Mouse (Mus musculus): Measurements from ENCODE around the gene Kpna4. TPM values are rescaled to one million over a fixed set of nuclear protein-coding genes. Genes with fewer than 3 reads are reported as not detected.
A peak's percentile ranks its signal among the peaks of the same experiment; 100 is the strongest.

Kpna4 gene
- total and polyA plus RNA-seq, 3 experiments: 19.4 to 50.5 (median 38.5) TPM

- TF ChIP-seq RCOR1 (IDR thresholded peaks at IDR 0.05; ENCODE audit: low read depth, low read length) (no peak), POLR2AphosphoS2 (IDR thresholded peaks at IDR 0.05; ENCODE audit: low read length) (no peak), SMC3 (IDR thresholded peaks at IDR 0.05; ENCODE audit: low read depth, low read length) (peak; percentile 74), POLR2AphosphoS5 (IDR thresholded peaks at IDR 0.05; ENCODE audit: borderline replicate concordance, low read depth, low read length) (no peak), EP300 (IDR thresholded peaks at IDR 0.05; ENCODE audit: low read depth in 1 of 2, low read length in 2 of 2) (no peak), E2F4 (IDR thresholded peaks at IDR 0.05; ENCODE audit: borderline replicate concordance, low read depth, low read length) (no peak), TCF12 (IDR thresholded peaks at IDR 0.05; ENCODE audit: low read depth, low read length) (no peak), CTCF (IDR thresholded peaks at IDR 0.05 in 2 of 3, conservative IDR thresholded peaks at IDR 0.05 in 1 of 3; ENCODE audit: control insufficient read depth in 1 of 3, insufficient read depth in 1 of 3, low read depth in 2 of 3, low read length in 3 of 3, poor library complexity in 1 of 3, severe bottlenecking in 1 of 3) (peak in 2 of 3 experiments; percentile 42 to 72; a peak in 3 of 6 replicates), ETS1 (IDR thresholded peaks at IDR 0.05; ENCODE audit: low read depth, low read length) (0 out of 2 replicates have a peak, but pooled peaks have one; percentile 8), SIN3A (IDR thresholded peaks at IDR 0.05; ENCODE audit: low read length) (peak; percentile 69; the same call in 1 of the 2 replicates), ZC3H11A (IDR thresholded peaks at IDR 0.05; ENCODE audit: low read depth, low read length) (peak; percentile 59; the same call in 1 of the 2 replicates), MYC (IDR thresholded peaks at IDR 0.05; ENCODE audit: low read depth, low read length) (peak; percentile 99), POLR2A (IDR thresholded peaks at IDR 0.05; ENCODE audit: control insufficient read depth in 1 of 2, insufficient read depth in 1 of 2, low read depth in 1 of 2, low read length in 2 of 2, poor library complexity in 1 of 2) (no peak), MAFK (IDR thresholded peaks at IDR 0.05; ENCODE audit: borderline replicate concordance, low read depth, low read length) (no peak), UBTF (IDR thresholded peaks at IDR 0.05; ENCODE audit: borderline replicate concordance, insufficient read depth, low read depth, low read length) (no peak)
Measured at GRCm38 (mm10) chr3:69064005-69064404, 62.9 kb downstream of the Kpna4 start (continued).

- H3K27me3 ChIP-seq (ENCODE audit: control insufficient read depth in 1 of 2, insufficient read depth in 2 of 2, low read length in 2 of 2): no peaks in the 10 kb centered on the region
- H3K79me2 ChIP-seq (ENCODE audit: control insufficient read depth, insufficient read depth, low read length, poor library complexity): no peaks in the 10 kb centered on the region
- peak; percentile 74 for DNase-seq (ENCODE audit: low read depth, low spot score)
- H3K9me3 ChIP-seq (replicated peaks; ENCODE audit: insufficient read depth, low read length): no peaks in the 10 kb centered on the region
- H3K4me1 ChIP-seq (ENCODE audit: control insufficient read depth in 1 of 2, insufficient read depth in 2 of 2, low read length in 2 of 2): peaks cover 12 to 16% of the 10 kb centered on the region in 2 experiments
- no peak overlapping the region for H3K9ac ChIP-seq (ENCODE audit: control insufficient read depth, low read depth, low read length, poor library complexity, severe bottlenecking)
- H3K4me3 ChIP-seq (ENCODE audit: control insufficient read depth in 1 of 2, insufficient read depth in 1 of 2, low read depth in 2 of 2, low read length in 2 of 2): no peak overlapping the region
- TF ChIP-seq RCOR1 (IDR thresholded peaks at IDR 0.05; ENCODE audit: low read depth, low read length) (peak; percentile 87), MAZ (IDR thresholded peaks at IDR 0.05; ENCODE audit: low read depth, low read length) (no peak), BHLHE40 (IDR thresholded peaks at IDR 0.05; ENCODE audit: borderline replicate concordance, low read depth, low read length) (peak; percentile 57; the same call in 1 of the 2 replicates), ZNF384 (IDR thresholded peaks at IDR 0.05; ENCODE audit: low read depth, low read length) (no peak), USF2 (IDR thresholded peaks at IDR 0.05; ENCODE audit: borderline replicate concordance in 1 of 2, insufficient read depth in 1 of 2, low read depth in 1 of 2, low read length in 2 of 2) (no peak), RAD21 (IDR thresholded peaks at IDR 0.05; ENCODE audit: low read depth, low read length) (no peak), MXI1 (IDR thresholded peaks at IDR 0.05; ENCODE audit: low read depth, low read length) (peak; percentile 71), SIN3A (IDR thresholded peaks at IDR 0.05; ENCODE audit: low read length) (peak; percentile 72; the same call in 1 of the 2 replicates), ETS1 (IDR thresholded peaks at IDR 0.05; ENCODE audit: low read depth, low read length) (peak; percentile 81), MEF2A (IDR thresholded peaks at IDR 0.05; ENCODE audit: extremely low read depth, insufficient replicate concordance, low read depth, low read length, poor library complexity, severe bottlenecking) (no peak; the same call in 1 of the 2 replicates), EP300 (IDR thresholded peaks at IDR 0.05; ENCODE audit: low read depth in 1 of 2, low read length in 2 of 2) (peak; percentile 89 to 91), SMC3 (IDR thresholded peaks at IDR 0.05; ENCODE audit: low read depth, low read length) (no peak), NELFE (IDR thresholded peaks at IDR 0.05; ENCODE audit: low read depth, low read length) (no peak), MYB (IDR thresholded peaks at IDR 0.05; ENCODE audit: low read depth, low read length) (no peak), UBTF (IDR thresholded peaks at IDR 0.05; ENCODE audit: borderline replicate concordance, insufficient read depth, low read depth, low read length) (no peak), POLR2AphosphoS2 (IDR thresholded peaks at IDR 0.05; ENCODE audit: low read length) (no peak), TCF12 (IDR thresholded peaks at IDR 0.05; ENCODE audit: low read depth, low read length) (peak; percentile 89), TAL1 (IDR thresholded peaks at IDR 0.05; ENCODE audit: low read length) (peak; percentile 49), JUND (IDR thresholded peaks at IDR 0.05; ENCODE audit: low read depth, low read length) (no peak), GATA1 (IDR thresholded peaks at IDR 0.05; ENCODE audit: low read depth, low read length) (peak; percentile 92), MYC (IDR thresholded peaks at IDR 0.05; ENCODE audit: low read depth, low read length) (no peak; the same call in 1 of the 2 replicates), MAX (IDR thresholded peaks at IDR 0.05; ENCODE audit: low read length) (no peak; the same call in 1 of the 2 replicates), CHD1 (IDR thresholded peaks at IDR 0.05; ENCODE audit: low read depth, low read length) (no peak), HCFC1 (IDR thresholded peaks at IDR 0.05; ENCODE audit: low read depth, low read length) (no peak)
- peaks cover 0 to 23% of the 10 kb centered on the region in 2 experiments; a peak in 2 of 4 replicates for H3K36me3 ChIP-seq (ENCODE audit: control insufficient read depth in 1 of 2, insufficient read depth in 2 of 2, low read length in 2 of 2)
- H3K27ac ChIP-seq (ENCODE audit: control insufficient read depth, low read depth, low read length): peak overlapping the region; percentile 76
Measured at GRCm38 (mm10) chr3:69062764-69063163, 64.1 kb downstream of the Kpna4 start.

Measured in MEL (cell line).